23 mouse cellular contexts compared by ENCODE assay signal in genomic region chr3:61376001-61376400, GRCm38 (mm10). TPM values are rescaled to one million over a fixed set of nuclear protein-coding genes. Genes with fewer than 3 reads are reported as not detected.
DNase-seq lines count a peak whose midpoint lies in the region; ATAC-seq lines count a peak whose summit lies in the region.
"Had no signal": no experiment of that assay in that cellular context is flagged by ENCODE, and none has a peak within 500 bp of the region (broad histone marks: within the 10 kb centered on the region; RNA-seq: fewer than 3 reads in every experiment).

No protein-coding gene starts in this region.

- no peak overlapping the region for H3K9ac ChIP-seq in forebrain, embryonic 14.5 days (ENCODE audit: low read length)
- H3K9ac ChIP-seq: embryonic facial prominence, embryonic 13.5 days; forebrain, embryonic 12.5 days; forebrain, embryonic 15.5 days; forebrain, postnatal 0 days had no signal

- no peaks in the 10 kb centered on the region for H3K4me1 ChIP-seq in forebrain, embryonic 14.5 days (ENCODE audit: control insufficient read depth, insufficient read depth, low read length)
- H3K4me1 ChIP-seq: embryonic facial prominence, embryonic 13.5 days; forebrain, embryonic 10.5 days; forebrain, embryonic 12.5 days; forebrain, embryonic 15.5 days had no signal

- no peak for DNase-seq in frontal cortex, postnatal 36 days (ENCODE audit: low spot score in 2 of 2)
- peak; percentile 20 for DNase-seq in NIH3T3 (ENCODE audit: low read depth)
- peak; percentile 64 for DNase-seq in fat pad, adult 2 months (ENCODE audit: extremely low read depth, low read depth, low spot score)
- no peak for DNase-seq in forebrain, embryonic 14.5 days (ENCODE audit: low spot score)
- no peak for DNase-seq in embryo, embryonic 10 days (ENCODE audit: low spot score)
- DNase-seq: adrenal gland, adult 8-10 months; adrenal gland, postnatal 14 days; adrenal gland, postnatal 36 days; cerebellum, adult 11-12 months; cerebellum, adult 2 months; cerebellum, adult 9-10 months; cerebellum, postnatal 14 days; cerebellum, postnatal 36 days; forebrain, postnatal 0 days had no signal

- H3K9me3 ChIP-seq in forebrain, embryonic 14.5 days (replicated peaks; ENCODE audit: control insufficient read depth, low read length), result no peaks in the 10 kb centered on the region
- H3K9me3 ChIP-seq: embryonic facial prominence, embryonic 13.5 days; forebrain, embryonic 10.5 days; forebrain, embryonic 12.5 days; forebrain, embryonic 15.5 days had no signal

- H3K27me3 ChIP-seq in forebrain, embryonic 14.5 days (replicated peaks; ENCODE audit: control insufficient read depth, insufficient read depth, low read length), result no peaks in the 10 kb centered on the region
- H3K27me3 ChIP-seq: embryonic facial prominence, embryonic 13.5 days; forebrain, embryonic 12.5 days; forebrain, embryonic 15.5 days had no signal

- WGBS in forebrain, embryonic 14.5 days, result 91% methylated on average over 8 of the region's 8 CpGs

- H3K4me2 ChIP-seq in forebrain, embryonic 14.5 days (ENCODE audit: low read length), result no peak overlapping the region
- H3K4me2 ChIP-seq: embryonic facial prominence, embryonic 13.5 days; forebrain, embryonic 12.5 days; forebrain, embryonic 15.5 days had no signal

- no peaks in the 10 kb centered on the region for H3K36me3 ChIP-seq in forebrain, embryonic 14.5 days (ENCODE audit: control insufficient read depth, insufficient read depth, low read length)
- H3K36me3 ChIP-seq: embryonic facial prominence, embryonic 13.5 days; forebrain, embryonic 10.5 days; forebrain, embryonic 12.5 days; forebrain, embryonic 15.5 days had no signal

- no peak overlapping the region for H3K27ac ChIP-seq in forebrain, embryonic 14.5 days (ENCODE audit: low read depth, low read length)
- H3K27ac ChIP-seq: embryonic facial prominence, embryonic 13.5 days; forebrain, embryonic 10.5 days; forebrain, embryonic 12.5 days; forebrain, embryonic 15.5 days had no signal

- peak; percentile 48 for ATAC-seq in frontal cortex, adult (ENCODE audit: low TSS enrichment)
- ATAC-seq in megakaryocyte progenitor cell, adult 5-6 weeks (replicated peaks; ENCODE audit: poor library complexity), result 0 out of 2 replicates have a peak, but pooled peaks have one; percentile 29
- ATAC-seq in forebrain, embryonic 14.5 days, result no peak
- ATAC-seq: activated CD4-positive, CD25-positive, alpha-beta regulatory T cell, adult 4 months; forebrain, embryonic 15.5 days; forebrain, postnatal 0 days; Patski had no signal

- H3K4me3 ChIP-seq in forebrain, embryonic 14.5 days (ENCODE audit: low read depth, low read length), result no peak overlapping the region
- H3K4me3 ChIP-seq: embryonic facial prominence, embryonic 13.5 days; forebrain, embryonic 10.5 days; forebrain, embryonic 12.5 days; forebrain, embryonic 15.5 days had no signal

RNA-seq across cellular contexts. Expression of gene B430305J03Rik, which starts 10.2 kb away (rescaled TPM):
- 0.07 and 0.22 TPM in 2 replicates for total RNA-seq in megakaryocyte progenitor cell, adult 5-6 weeks (2015)
- total RNA-seq in megakaryocyte progenitor cell, adult 5-6 weeks (2017), result 0.92 and 1.0 TPM in 2 replicates
- polyA plus RNA-seq in forebrain, embryonic 14.5 days (2014; fragmentation: Nextera tagmentation; extraction: Ambion mirVana), result not detected in 2 replicates
- total RNA-seq: adrenal gland, postnatal 14 days had no signal
- polyA plus RNA-seq: activated CD4-positive, CD25-positive, alpha-beta regulatory T cell, adult 4 months; embryonic facial prominence, embryonic 11.5 days; embryonic facial prominence, embryonic 13.5 days; forebrain, embryonic 10.5 days; forebrain, embryonic 12.5 days; forebrain, embryonic 15.5 days; forebrain, postnatal 0 days had no signal

RNA-seq across cellular contexts. Expression of gene Rap2b, which starts 14.6 kb away (rescaled TPM):
- total RNA-seq in megakaryocyte progenitor cell, adult 5-6 weeks (2015), result 5.6 and 6.1 TPM in 2 replicates
- 6.5 and 7.8 TPM in 2 replicates for total RNA-seq in megakaryocyte progenitor cell, adult 5-6 weeks (2017)
- 14.6 and 15.2 TPM in 2 replicates for polyA plus RNA-seq in forebrain, embryonic 14.5 days (2014; fragmentation: Nextera tagmentation; extraction: Ambion mirVana)

Comparison
In these comparisons a context has a peak if more than half of its experiments do, and no peak if none do; other contexts are left out.
1. DNase-seq: peak in NIH3T3 (single experiment) and fat pad, adult 2 months (single experiment); none in frontal cortex, postnatal 36 days (0 of 2), forebrain, embryonic 14.5 days (single experiment) and embryo, embryonic 10 days (single experiment).